Mouse (Mus musculus) gastrocnemius, postnatal 14 days (tissue): ENCODE results near the gene Fosl2. TPM values are rescaled to one million over a fixed set of nuclear protein-coding genes. Genes with fewer than 3 reads are reported as not detected.
"Not testable (repeated sequence)": the region's sequence is repeated elsewhere in the genome, so short reads cannot be mapped to it uniquely, and the experiment has no call there.

Experiments used
- DNase-seq: peaks from one replicate; pipeline ENCODE4 v3.0.0; 2021; ENCODE audit warnings: mixed read lengths
- intact Hi-C: fragments of 180-260 bp; cut with DNase I; formaldehyde crosslinking; loops from one replicate; pipeline ENCODE4 v1.15.1; 2025; ENCODE audit warnings: low total_unique reads
- total RNA-seq, 2 experiments: library from RNA; stranded (reverse); gene quantifications; 2 replicates each; pipeline ENCODE4 v1.2.3; 2021

The Fosl2 gene
- total RNA-seq, 2 experiments from 2014 or later, result 24.1 to 24.9 TPM

GRCm38 (mm10) chr5:32154931-32155688 is 19.5 kb downstream of the Fosl2 start:
- intact Hi-C loops, result loop anchor here (5.0 kb wide), 1 partner anchor 42 kb away; no protein-coding TSS in a partner anchor
- DNase-seq, result no peak

- DNase-seq, result no peak
- intact Hi-C loops, result no loop called here
These were observed 20.3 kb downstream of the Fosl2 start for GRCm38 (mm10) chr5:32155927-32156326.

DNA sequence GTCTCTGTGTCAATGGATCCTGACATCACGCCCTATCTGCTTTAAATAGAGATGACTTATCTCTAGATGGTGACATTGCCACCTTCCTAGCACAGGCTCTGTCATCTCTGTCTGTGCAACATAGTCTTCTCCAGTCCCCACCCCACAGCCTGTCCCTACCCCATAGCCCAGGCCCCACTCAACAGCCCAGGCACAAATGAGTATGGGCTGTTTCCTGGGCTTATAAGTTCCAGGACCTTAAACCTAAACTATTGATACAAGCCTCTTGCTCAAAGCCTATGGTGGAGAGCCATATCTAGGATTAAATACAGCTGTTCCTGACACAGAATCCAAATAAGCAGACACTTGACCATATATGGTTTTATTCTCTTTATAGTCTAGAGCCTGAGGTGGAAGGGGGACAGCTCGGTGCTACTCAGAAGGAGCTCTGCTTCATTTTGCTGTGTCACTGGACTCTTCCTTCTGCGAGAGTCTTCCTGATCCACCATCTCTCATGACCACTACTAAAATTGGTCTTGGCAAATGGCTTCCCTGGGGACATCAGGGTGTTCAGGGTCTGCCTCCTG is 28.0 kb downstream of the Fosl2 start:
- intact Hi-C loops, result no loop called here
- DNase-seq, result no peak

DNA sequence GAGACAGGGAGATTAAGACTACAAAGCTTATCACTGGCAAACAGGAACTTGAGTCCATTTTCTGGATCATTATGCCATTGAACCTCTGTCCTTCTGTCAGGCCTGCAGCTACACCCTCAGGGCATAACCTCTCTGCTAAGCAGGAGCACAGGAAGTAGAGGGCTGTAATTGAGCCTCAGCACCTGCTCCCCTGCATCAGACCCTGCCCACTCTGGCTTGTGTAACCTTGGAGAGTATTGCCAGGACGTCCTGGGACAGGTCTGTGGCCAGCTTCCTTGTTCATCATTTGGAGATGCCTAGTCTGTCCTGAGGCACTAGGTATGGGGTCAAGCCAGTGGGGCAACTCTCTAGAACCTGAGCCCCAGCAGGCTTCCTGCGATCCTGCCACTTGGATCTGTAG is 36.6 kb downstream of the Fosl2 start:
- no peak for DNase-seq
- intact Hi-C loops, result no loop called here

DNA sequence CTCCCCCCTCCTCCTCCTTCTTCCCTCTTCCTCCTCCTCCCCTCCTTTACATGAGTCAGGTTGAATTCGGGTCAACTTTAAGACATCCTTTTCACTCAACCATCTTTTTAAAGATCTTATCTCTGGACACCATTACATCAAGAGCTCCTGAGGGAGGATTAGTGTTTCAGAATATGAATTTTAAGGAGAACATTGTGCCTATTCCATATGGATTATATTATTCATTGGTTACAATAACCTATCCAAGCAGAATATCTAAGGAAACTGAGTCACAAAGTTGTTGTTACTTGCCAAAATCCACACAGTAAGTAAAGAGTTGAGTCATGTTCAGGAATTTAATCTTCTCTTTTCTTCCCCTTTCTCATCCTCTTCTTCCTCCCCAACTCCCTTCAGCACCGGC is 41.2 kb downstream of the Fosl2 start:
- intact Hi-C loops, result no loop called here
- DNase-seq, result no peak

GRCm38 (mm10) chr5:32177737-32178136 is 42.1 kb downstream of the Fosl2 start:
- intact Hi-C loops, result no loop called here
- DNase-seq, result no peak

- DNase-seq, intact Hi-C loops: not testable (repeated sequence)
These were observed 43.1 kb downstream of the Fosl2 start for GRCm38 (mm10) chr5:32178720-32179119.

DNA sequence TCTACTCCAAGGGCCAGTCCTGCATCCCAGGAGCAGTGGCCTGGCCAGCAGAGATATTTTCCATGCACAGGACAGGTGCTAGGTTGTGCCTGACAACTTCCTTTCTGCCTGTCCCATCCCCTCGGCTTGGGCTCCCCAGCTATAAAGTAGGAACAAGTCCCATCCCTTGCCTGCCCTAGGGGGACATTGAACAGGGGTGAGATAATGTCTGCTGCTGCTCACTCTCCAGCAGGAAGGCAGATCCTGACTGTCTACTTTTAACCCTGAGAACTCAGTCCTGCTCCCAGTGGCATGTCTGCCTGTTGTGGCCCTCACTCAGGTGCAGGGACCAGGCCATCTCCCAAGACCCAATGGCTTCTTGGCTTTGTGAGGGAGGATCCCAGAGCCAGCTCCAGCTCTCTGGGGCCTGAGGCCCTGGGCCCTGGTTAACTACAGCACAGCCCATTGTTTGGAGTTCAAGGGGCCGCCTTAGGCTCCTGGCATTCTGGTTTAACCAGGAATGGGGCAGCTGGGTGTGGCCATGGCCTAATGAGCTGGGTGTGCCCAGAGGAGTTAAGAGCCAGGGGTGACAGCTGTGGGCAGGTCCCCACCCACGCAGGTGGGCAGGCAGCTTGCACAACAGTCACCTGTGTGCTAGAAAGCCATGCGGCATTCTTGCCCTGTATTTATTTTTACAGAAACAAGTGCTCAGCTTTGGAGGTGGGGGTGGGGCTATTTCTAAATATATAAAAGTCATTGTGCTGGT is 47.5 kb downstream of the Fosl2 start:
- intact Hi-C loops, result no loop called here
- DNase-seq, result no peak

- no peak for DNase-seq
- intact Hi-C loops, result loop anchor here (5.0 kb wide), 1 partner anchor 600 kb away; no protein-coding TSS in a partner anchor
These were observed 52.1 kb downstream of the Fosl2 start for GRCm38 (mm10) chr5:32187717-32188116.

GRCm38 (mm10) chr5:32191259-32191658 is 55.7 kb downstream of the Fosl2 start:
- no peak for DNase-seq
- intact Hi-C loops, result no loop called here

- intact Hi-C loops, result no loop called here
- peak; percentile 29 for DNase-seq
These were observed 56.6 kb downstream of the Fosl2 start for GRCm38 (mm10) chr5:32192016-32192845.

GRCm38 (mm10) chr5:32194236-32194635 is 58.6 kb downstream of the Fosl2 start:
- no peak for DNase-seq
- intact Hi-C loops, result no loop called here

DNA sequence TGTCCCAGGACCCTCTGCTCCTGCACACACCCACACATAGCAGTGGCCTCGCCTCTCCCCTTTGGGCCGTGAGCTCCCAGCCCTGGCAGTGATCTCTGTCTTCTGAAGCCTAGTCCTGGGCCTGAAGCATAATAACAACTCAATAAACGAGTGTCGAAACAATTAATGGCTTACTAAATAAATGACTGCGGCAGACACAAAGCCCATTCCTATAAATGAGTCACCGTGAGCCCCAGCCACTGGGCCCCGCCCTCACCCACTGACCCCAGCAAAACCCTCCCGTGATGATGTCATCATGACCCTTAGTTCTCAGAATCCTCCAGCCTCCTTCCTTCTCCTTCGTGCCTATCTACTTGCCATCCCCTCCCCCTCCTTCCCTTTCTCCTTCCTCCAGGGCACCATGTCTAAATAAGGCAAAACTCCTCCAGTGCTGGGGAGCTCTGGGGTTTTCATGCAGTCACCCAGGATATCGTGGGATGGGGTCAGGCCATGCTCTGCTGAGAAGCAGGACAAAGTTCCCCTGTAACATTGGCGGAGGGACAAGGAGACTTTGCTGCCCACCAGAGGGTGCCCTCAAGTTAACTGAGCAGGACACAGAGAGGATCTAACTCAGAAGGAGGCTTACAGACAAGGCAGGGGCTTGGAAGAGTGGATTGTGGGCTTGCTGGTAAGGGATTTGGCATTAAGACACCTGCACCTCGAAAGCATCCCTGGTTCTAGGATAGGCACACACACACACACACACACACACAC is 60.4 kb downstream of the Fosl2 start:
- DNase-seq, result no peak
- intact Hi-C loops, result loop anchor here (2.0 to 5.0 kb wide), 2 partner anchors 44 to 627 kb away; no protein-coding TSS in a partner anchor

DNA sequence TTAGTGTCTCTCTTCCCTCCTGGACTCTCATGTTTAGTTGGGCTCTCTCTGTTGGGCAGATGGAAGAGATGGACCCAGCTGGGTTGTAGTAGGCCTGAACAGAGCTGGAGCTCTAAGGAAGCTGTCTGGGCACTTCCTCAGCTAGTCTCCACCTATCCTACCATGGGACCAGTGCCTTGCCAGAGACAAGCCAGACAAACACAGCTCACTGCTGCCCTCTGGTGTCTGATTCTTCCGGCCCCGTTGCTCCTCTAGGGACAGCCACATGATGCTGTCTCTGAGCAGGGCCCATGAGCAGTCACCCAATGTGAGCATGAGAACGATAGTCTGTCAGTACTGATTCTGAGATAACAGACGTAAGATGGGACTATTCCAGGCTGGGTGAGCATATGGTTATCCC is 62.1 kb downstream of the Fosl2 start:
- peak; percentile 89 for DNase-seq
- intact Hi-C loops, result loop anchor here (2.0 to 5.0 kb wide), 2 partner anchors 45 to 629 kb away; no protein-coding TSS in a partner anchor

- intact Hi-C loops, result loop anchor here (5.0 kb wide), 1 partner anchor 47 kb away; no protein-coding TSS in a partner anchor
- no peak for DNase-seq
These were observed 63.5 kb downstream of the Fosl2 start for GRCm38 (mm10) chr5:32199136-32199535.

- DNase-seq, result no peak
- intact Hi-C loops, result loop anchor here (5.0 kb wide), 1 partner anchor 47 kb away; no protein-coding TSS in a partner anchor
These were observed 64.0 kb downstream of the Fosl2 start for GRCm38 (mm10) chr5:32199594-32199993.

DNA sequence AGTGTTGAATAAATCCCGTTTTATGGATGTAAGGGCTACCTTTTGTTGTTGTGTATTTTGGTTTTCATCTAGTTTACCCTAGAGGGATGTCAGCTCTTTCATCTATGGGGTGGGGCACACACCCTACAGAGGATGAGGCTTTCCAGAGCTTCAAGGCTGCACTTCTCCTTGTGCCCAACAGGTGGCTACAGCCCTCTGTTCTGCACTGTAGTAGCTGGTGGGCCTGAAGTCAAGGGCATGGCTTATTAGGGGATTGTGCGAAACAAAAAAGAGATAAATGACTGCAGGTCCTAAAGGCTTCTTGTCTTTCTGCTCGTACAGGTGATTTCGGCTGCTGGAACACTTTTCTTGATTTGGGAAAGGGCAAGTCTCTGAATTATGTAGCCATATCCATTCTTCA is 69.1 kb downstream of the Fosl2 start:
- intact Hi-C loops, result no loop called here
- no peak for DNase-seq

- DNase-seq, result no peak
- intact Hi-C loops, result no loop called here
These were observed 71.1 kb downstream of the Fosl2 start for GRCm38 (mm10) chr5:32206726-32207125.
